Mouse (Mus musculus): ENCODE measurements around the gene Armc7.
A peak's percentile ranks its signal among the peaks of the same experiment; 100 is the strongest.
"Not testable (repeated sequence)": the region's sequence is repeated elsewhere in the genome, so short reads cannot be mapped to it uniquely, and the experiment has no call there.

Armc7 gene

GRCm38 (mm10) chr11:115491356-115492083 lies 16.1 kb downstream of the Armc7 start, which contains the start of gene Nt5c:
Gene Nt5c (minus strand): TSS chr11:115491862.
- DNase-seq: peak; percentile 85 to 88

- no peak for DNase-seq
Observed at GRCm38 (mm10) chr11:115492387-115492786, 16.9 kb downstream of the Armc7 start.

- not testable (repeated sequence) for DNase-seq
Observed at GRCm38 (mm10) chr11:115496559-115496958, 21.1 kb downstream of the Armc7 start.

GRCm38 (mm10) chr11:115502636-115503035 lies 27.2 kb downstream of the Armc7 start:
- DNase-seq: no peak

- no peak for DNase-seq
Observed at GRCm38 (mm10) chr11:115506586-115506985, 31.1 kb downstream of the Armc7 start.

- DNase-seq: no peak
Observed at GRCm38 (mm10) chr11:115508061-115508460, 32.6 kb downstream of the Armc7 start.

GRCm38 (mm10) chr11:115509773-115510506 lies 34.5 kb downstream of the Armc7 start:
- no peak for DNase-seq

- DNase-seq: no peak
Observed at GRCm38 (mm10) chr11:115510507-115510888, 35.0 kb downstream of the Armc7 start.

- DNase-seq: no peak
Observed at GRCm38 (mm10) chr11:115511121-115511520, 35.7 kb downstream of the Armc7 start.

- DNase-seq: no peak
Observed at GRCm38 (mm10) chr11:115512004-115512403, 36.5 kb downstream of the Armc7 start.

GRCm38 (mm10) chr11:115512407-115513183 lies 37.1 kb downstream of the Armc7 start:
- DNase-seq: no peak

GRCm38 (mm10) chr11:115513271-115514237 lies 38.1 kb downstream of the Armc7 start:
- DNase-seq: peak; percentile 55 to 56

- peak; percentile 94 to 96 for DNase-seq
Observed at GRCm38 (mm10) chr11:115514238-115514663, 38.8 kb downstream of the Armc7 start, which contains the start of gene Jpt1. Gene Jpt1 (minus strand): TSS chr11:115514387.

GRCm38 (mm10) chr11:115515021-115515420 lies 39.6 kb downstream of the Armc7 start:
- DNase-seq: no peak

- no peak for DNase-seq
Observed at GRCm38 (mm10) chr11:115516942-115517341, 41.5 kb downstream of the Armc7 start.

- peak; percentile 22 to 35 for DNase-seq
Observed at GRCm38 (mm10) chr11:115518693-115519092, 43.2 kb downstream of the Armc7 start.

GRCm38 (mm10) chr11:115519581-115519980 lies 44.1 kb downstream of the Armc7 start:
- no peak for DNase-seq

GRCm38 (mm10) chr11:115520218-115520617 lies 44.8 kb downstream of the Armc7 start:
- no peak for DNase-seq

- no peak for DNase-seq
Observed at GRCm38 (mm10) chr11:115521080-115521479, 45.6 kb downstream of the Armc7 start.

- DNase-seq: no peak
Observed at GRCm38 (mm10) chr11:115522238-115522637, 46.8 kb downstream of the Armc7 start.

GRCm38 (mm10) chr11:115522703-115523102 lies 47.2 kb downstream of the Armc7 start:
- no peak for DNase-seq

GRCm38 (mm10) chr11:115526446-115526845 lies 51.0 kb downstream of the Armc7 start:
- not testable (repeated sequence) for DNase-seq
